Mouse (Mus musculus) thymus, postnatal 14 days (tissue): Measurements from ENCODE around the gene G6pdx.

Source experiments
- DNase-seq: peaks from one replicate; pipeline ENCODE4 v3.0.0; 2021

G6pdx gene

GRCm38 (mm10) chrX:74428826-74429276 lies at the start of gene G6pdx:
G6pdx (minus strand) TSS chrX:74429194.
- peak; percentile 91 for DNase-seq

DNA sequence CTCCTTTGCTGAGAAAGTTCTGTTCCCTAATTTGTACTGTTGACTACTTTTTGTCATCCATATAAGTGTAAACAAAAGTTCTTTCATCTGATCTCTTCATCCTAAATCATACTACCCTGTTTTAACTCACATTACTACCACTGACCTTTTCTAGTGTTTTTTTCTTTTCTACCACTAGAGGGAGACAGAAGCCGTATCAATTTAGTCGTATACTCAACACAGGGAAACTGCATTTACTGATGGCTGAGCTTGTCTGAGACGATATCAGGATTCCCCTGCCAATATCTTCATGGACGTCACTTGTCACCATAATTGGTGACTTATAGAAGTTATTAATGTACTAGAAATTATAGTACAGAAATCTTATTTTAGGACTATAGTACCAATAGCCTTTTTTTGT lies 23.8 kb upstream of the G6pdx start:
- DNase-seq = no peak

DNA sequence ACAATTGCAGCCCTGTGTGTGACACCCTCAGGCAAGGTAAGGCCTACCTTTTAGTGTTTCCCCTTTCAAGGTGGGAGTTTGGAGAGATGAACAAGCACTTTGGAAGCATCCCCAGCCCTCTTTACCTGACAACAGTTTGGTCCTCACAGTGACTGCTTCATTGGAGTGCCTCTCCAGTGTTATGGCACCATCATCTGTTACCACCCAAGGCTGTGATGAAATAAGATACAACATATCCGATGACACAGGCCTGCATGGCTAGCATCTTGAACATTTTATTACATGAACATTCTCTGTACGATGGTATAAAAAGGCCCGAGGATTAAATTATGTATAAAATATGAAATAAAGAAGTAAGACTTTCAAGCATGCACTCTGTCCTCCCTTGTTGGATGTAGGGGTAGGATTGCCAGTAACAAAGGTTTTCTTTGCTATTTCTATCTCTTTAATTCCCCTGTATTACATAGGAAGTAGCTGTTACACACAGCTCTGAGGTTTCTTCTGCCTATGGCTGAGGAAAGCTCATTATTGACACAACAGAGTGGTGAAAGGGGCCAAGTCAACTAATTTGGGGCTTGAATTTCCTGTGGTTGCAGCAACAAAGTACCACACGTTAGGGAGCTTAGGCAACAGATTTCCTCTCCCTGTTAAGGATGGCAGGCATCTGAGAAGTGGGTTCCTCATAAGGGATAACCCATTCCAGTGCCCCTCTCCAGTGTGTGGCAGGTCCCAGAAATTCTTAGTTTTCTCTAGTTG lies 22.3 kb upstream of the G6pdx start:
- DNase-seq = no peak

- peak; percentile 69 for DNase-seq
These were observed 362 bp upstream of the G6pdx start for GRCm38 (mm10) chrX:74429290-74429821.

DNA sequence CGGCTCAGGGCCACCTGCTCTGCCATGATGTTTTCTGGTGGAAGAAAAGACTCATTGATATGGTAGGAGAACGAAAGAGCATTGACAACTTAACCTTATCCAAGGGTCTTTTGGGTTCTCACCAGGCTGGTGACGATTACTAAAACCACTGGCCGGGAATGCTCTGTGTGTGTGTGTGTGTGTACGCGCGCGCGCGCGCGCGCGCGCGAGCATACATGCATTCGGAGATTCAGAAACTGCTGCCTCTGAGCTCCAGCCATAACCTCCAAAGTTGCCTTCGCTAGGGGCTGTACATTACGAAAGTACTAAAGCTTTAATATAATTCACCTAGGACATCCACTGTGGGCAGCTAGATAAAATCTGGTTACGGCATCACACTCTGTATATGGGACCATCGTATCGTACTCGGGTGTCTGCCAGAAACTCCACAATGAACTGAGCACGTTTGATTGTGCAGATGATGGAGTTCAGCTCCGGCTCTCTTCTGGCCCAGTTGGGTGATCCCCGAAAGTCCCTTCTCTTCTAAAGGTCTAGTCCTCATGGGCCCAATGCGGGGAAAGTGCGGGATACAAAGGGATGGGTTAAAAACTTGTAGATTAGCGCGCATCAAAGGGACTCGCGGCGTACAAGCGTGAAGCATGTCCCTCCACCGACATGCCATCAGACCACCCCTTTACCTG lies 708 bp downstream of the G6pdx start:
- peak; percentile 4 for DNase-seq

- no peak for DNase-seq
These were observed 1.9 kb downstream of the G6pdx start for GRCm38 (mm10) chrX:74427116-74427515.

- no peak for DNase-seq
These were observed 2.7 kb downstream of the G6pdx start for GRCm38 (mm10) chrX:74426256-74426655.

- DNase-seq = no peak
These were observed 3.8 kb downstream of the G6pdx start for GRCm38 (mm10) chrX:74425195-74425594.

- no peak for DNase-seq
These were observed 4.6 kb downstream of the G6pdx start for GRCm38 (mm10) chrX:74424443-74424842.

- DNase-seq = peak; percentile 76
These were observed 15.6 kb downstream of the G6pdx start for GRCm38 (mm10) chrX:74413377-74413776.

DNA sequence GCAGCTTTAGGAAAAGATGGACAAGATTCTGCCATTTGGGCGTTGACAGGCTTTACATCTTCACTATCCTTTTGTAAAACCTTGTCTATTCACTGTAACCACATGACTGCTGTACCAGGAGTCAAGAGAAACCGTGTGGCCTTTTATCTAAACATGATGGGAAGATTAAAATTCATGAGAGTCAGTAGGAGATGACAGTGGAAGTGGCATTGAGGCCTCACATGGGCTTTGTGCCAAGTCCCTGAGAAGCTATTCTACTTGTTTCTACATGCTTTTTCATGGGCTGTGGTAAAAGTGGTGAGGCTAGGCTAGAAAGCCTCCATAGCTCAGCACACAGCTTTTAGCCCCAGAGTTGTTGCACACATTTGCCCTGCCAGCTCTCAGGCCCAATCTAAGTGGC lies 20.7 kb downstream of the G6pdx start:
- no peak for DNase-seq

- DNase-seq = no peak
These were observed 28.9 kb downstream of the G6pdx start for GRCm38 (mm10) chrX:74400136-74400535.

DNA sequence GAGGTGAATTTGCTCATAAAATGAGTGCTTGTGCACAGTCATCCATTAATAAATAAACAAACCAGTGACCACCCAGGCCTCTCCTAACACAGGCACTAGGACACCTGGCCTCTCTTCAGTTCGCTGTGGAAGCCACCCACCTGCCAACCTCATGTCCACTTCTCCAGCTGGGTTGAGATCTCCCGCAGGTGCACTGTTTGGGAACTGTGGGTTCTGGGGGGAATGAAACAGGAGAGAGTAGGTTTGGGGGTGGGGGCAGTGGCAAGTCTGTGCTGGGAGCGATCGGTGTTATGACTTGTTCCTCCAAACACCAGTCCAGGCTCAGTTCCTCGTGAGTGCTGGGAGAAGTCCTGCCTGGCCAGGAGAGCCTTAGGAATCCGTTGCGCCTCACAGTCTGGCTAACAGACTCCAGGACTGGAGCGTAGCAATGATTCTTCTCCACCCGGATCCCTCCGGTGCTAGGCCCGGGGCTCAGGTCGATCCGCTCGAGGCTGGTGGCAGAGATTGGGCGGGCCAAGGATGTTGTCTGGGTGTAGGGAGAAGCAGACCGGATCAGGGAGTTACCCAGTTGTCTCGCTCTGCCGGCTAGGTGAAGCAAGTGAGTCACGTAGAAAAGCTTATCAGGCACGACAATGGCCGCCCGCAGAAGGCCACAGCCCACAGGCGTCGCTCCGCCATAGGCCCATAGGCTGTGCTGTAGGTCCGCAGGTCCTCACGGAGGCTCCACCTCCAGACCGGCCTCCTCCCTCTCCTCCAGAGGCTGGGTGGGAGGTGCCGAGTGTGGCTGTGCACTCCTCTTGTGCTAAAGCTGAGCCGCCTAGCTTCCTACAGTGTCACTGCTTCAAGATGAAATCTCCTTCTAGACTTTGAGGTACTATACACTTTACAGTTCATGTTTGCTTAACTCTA lies 36.2 kb downstream of the G6pdx start, which contains the start of the genes Fam3a and Ikbkg:
Fam3a (minus strand) TSS at position 738 of the 909 bp plus-strand sequence.
Ikbkg (plus strand) TSS at position 756 of the 909 bp plus-strand sequence.
- peak; percentile 87 for DNase-seq

DNA sequence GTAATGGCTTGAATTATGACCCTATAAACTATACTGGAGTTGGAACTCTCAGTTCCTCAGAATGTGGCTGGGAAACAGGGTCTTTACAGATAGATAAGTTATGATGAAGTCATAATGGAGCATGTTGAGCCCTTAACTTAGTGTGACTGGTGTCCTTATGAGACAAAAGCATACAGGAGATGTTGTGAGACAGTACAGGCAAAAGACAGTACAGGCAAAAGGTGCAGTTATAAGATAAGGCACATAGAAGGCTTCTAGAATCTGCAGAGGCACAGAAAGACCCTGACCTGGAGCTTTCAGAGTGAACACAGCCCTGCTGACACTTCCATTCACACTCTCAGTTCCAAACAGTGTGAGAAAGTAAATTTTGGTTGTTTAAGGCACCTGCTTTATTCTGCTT lies 40.8 kb downstream of the G6pdx start:
- no peak for DNase-seq

GRCm38 (mm10) chrX:74384451-74384850 lies 44.5 kb downstream of the G6pdx start:
- no peak for DNase-seq

DNA sequence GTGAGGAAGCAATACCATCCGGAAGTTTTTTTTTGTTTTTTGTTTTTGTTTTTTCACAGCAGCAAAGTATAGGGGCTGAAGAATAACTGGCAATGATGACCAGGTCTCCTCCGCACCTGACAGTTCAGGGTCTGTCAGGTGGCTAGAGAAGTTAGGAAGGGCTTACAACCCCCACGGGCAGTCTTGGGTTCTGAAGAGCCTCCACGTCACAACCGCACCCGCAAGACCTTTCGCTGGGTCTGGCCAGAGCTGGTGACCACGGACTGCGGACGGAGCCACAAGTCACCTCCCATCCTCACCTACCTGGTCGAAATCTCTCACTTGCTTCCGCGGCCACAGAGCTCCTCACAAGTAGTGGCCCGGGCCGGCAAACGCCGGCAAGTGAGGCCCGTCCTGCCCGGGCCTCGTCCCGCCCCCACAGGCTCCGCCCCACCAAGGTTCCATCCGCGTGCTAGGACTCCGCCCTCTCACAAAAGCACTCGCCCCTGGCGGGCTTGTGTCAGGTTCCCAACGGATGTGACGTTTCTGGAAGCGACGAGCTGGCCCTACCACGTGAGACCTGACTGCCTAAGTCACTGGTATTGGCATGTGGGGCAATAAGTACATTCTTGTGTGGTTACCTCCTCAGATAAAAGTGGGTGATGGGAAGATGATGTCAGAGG lies 56.0 kb downstream of the G6pdx start, which contains the start of the genes Ubl4a and Slc10a3:
Ubl4a (minus strand) TSS at position 331 of the 662 bp plus-strand sequence.
Slc10a3 (minus strand) TSS at position 462 of the 662 bp plus-strand sequence.
- peak; percentile 87 for DNase-seq

DNA sequence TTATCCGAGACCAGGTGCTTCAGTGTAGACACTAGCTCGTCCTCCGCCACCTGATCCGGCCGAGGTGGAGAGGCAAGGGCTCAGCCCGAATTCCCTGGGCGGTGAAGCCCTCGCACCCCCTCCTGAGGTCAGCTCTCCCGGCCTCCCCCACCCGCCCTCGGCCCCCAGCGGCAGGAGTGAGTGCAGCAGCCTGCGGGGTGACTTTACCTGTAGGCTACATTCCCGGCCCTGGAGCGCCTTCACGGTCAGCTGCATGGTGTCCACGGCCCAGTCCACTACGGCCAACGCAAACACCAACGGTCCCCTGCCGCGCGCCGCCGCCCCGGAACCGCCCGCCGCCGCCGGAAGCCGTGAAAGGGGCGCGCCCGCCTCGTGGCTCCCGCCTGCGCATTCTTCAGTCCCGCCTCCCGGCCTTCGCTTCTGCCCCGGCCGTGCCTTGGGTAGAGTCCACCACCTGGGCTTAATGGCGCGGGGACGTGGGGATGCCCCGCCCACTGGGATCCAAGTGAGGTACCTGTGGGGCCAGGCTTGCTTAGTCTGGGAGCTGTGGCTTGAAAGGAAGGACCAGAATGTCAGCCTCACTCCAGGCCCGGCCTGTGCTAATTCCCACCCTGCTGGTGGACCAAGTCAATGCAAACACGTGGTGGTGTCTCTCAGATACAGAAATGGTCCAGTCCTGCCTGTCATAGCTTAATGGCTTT lies 60.6 kb downstream of the G6pdx start:
- peak; percentile 66 for DNase-seq

DNA sequence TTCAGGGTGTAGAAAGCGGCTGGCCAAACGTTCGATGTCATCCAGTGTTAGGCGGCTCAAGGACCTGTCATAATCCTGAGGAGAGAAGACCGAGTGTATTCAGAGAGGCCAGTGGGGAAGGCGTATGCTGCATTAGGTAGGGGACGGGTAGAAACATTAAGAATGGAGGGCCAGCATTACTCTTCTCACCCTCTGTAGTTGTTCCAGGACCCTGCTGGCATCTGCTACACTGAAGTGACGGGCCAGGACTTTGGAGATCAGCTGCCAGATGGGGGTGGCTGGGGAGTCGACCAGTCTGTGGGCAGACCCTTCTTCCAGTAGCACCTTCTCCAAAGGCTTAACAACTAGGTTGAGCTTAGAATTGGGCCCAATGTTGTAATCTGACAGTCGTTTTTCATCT lies 61.5 kb downstream of the G6pdx start:
- no peak for DNase-seq
